Mouse (Mus musculus) spleen, adult 2 months (tissue): ENCODE measurements around the gene AU022252.

Experiments
- CTCF ChIP-seq: fragments of 200-500 bp; IDR thresholded peaks from 2 replicates; pipeline ENCODE4 v1.5.1; 2011; ENCODE audit warnings: mild to moderate bottlenecking, inconsistent platforms; ENCODE audit not compliant: insufficient read depth, insufficient read length, insufficient replicate concordance; ENCODE audit errors: extremely low read depth
- POLR2A ChIP-seq: fragments of 200-500 bp; IDR thresholded peaks from 2 replicates; pipeline ENCODE4 v1.6.1; 2011; ENCODE audit warnings: low read depth, low read length, inconsistent platforms

DNA sequence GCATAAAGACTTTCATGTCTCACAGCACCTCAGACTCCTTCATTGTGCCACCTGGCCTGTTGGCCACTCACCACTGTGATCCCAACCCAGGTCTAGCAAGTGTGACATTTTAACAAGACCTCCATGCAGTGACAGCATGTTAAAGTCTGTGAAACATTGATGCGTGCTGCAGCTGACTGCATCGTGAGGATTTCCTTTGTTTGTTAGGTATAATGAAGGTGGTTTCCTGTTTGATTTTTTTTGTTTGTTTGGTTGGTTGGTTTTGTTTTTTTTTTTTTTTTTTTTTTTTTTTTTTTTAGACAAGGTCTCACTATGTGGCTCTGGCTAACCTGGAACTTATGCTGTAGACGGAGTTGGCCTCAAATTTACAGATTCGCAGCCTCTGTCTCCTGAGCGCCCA, 30.0 kb upstream of the AU022252 start:
- TF ChIP-seq CTCF (no peak), POLR2A (no peak)
